Mouse (Mus musculus) neural tube, embryonic 12.5 days (tissue): Measurements from ENCODE around the gene Cend1. TPM values are rescaled to one million over a fixed set of nuclear protein-coding genes. Genes with fewer than 3 reads are reported as not detected.
"Not testable (repeated sequence)": the region's sequence is repeated elsewhere in the genome, so short reads cannot be mapped to it uniquely, and the experiment has no call there.

Experiments used
- ATAC-seq: fragments of 200-750 bp; cut with Nextera tagmentation; 2 replicates; pipeline ENCODE4 v1.8.0; 2017; ENCODE audit warnings: low read depth, mild to moderate bottlenecking, moderate TSS enrichment, moderate library complexity; ENCODE audit not compliant: low FRiP score
- H3K27ac ChIP-seq: fragments of 300-500 bp; sonication (generic); 2 replicates; pipeline ENCODE4 v1.5.1; 2016
- H3K27me3 ChIP-seq: fragments of 300-500 bp; sonication (generic); replicated peaks from 2 replicates; pipeline ENCODE4 v1.6.1; 2016; ENCODE audit warnings: mild to moderate bottlenecking
- H3K36me3 ChIP-seq: fragments of 300-500 bp; sonication (generic); 2 replicates; pipeline ENCODE4 v1.6.1; 2016; ENCODE audit warnings: mild to moderate bottlenecking
- H3K4me1 ChIP-seq: fragments of 300-500 bp; sonication (generic); 2 replicates; pipeline ENCODE4 v1.6.1; 2016
- H3K4me2 ChIP-seq: fragments of 300-500 bp; sonication (generic); replicated peaks from 2 replicates; pipeline ENCODE4 v1.6.1; 2016; ENCODE audit warnings: mild to moderate bottlenecking
- H3K4me3 ChIP-seq: fragments of 300-500 bp; sonication (generic); 2 replicates; pipeline ENCODE4 v1.5.1; 2016
- H3K9ac ChIP-seq: fragments of 300-500 bp; sonication (generic); 2 replicates; pipeline ENCODE4 v1.6.1; 2016; ENCODE audit warnings: mild to moderate bottlenecking
- H3K9me3 ChIP-seq: fragments of 300-500 bp; sonication (generic); 2 replicates; pipeline ENCODE4 v1.6.1; 2016; ENCODE audit warnings: mild to moderate bottlenecking
- WGBS: fragments of 180-500 bp; shearing (Covaris S2); methylation state at CpG from one replicate; pipeline ENCODE4 v1.1.7; 2016; 5-methylcytosine and 5-hydroxymethylcytosine counted together
- polyA plus RNA-seq: library from polyadenylated mRNA; unstranded; fragments of >200 nt; fragmentation: Nextera tagmentation; extraction: Ambion mirVana; gene quantifications from 2 replicates; pipeline ENCODE4 v1.2.1, GENCODE M21; 2016

Gene Cend1
- polyA plus RNA-seq, 1 experiment from 2014 or later = 55.1 TPM

DNA sequence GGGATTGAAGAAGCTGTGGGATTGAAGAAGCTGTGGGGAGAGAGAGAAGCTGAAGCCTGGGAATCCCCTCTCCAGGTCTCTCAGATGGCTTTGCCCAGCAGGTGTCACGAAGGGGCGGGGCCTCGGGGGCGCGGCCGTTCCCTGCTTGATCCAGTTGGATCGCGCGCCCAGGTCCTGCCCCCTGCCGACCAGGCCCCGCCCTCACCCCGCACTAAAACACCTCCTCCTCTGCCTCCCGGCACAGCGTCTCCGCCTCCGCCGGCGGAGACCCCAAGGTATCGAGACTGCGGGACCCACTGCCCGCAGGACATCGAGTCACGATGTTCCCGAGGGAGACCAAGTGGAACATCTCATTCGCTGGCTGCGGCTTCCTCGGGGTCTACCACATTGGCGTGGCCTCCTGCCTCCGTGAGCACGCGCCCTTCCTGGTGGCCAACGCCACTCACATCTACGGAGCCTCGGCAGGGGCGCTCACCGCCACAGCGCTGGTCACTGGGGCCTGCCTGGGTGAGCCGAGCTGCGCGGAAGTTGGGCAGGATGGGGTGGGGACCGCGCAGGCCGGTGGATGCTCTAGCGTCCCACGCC is 25.8 kb upstream of the Cend1 start, which contains the start of gene Pnpla2:
TSS of gene Pnpla2 (plus strand) at position 232 of the 585 bp plus-strand sequence.
- Histone ChIP-seq H3K4me3 (peak within 1 kb of the TSS; percentile 60), H3K27ac (no peak within 1 kb of the TSS), H3K9me3 (no peaks in the 10 kb centered on the region), H3K9ac (peak within 1 kb of the TSS; percentile 73), H3K36me3 (peaks cover 35% of the 10 kb centered on the region), H3K4me1 (peaks cover 17% of the 10 kb centered on the region), H3K4me2 (peak within 1 kb of the TSS; percentile 97), H3K27me3 (peaks cover 9% of the 10 kb centered on the region)
- WGBS = under 1% methylated on average over 45 of the region's 45 CpGs
- peak; percentile 78 for ATAC-seq

- Histone ChIP-seq H3K4me1 (peaks cover 22% of the 10 kb centered on the region), H3K4me3 (no peak overlapping the region), H3K27me3 (no peaks in the 10 kb centered on the region), H3K9ac (no peak overlapping the region), H3K36me3 (peaks cover 35% of the 10 kb centered on the region), H3K9me3 (no peaks in the 10 kb centered on the region), H3K4me2 (no peak overlapping the region), H3K27ac (no peak overlapping the region)
- no peak for ATAC-seq
- WGBS = 79% methylated on average over 2 of the region's 2 CpGs
These were observed 24.3 kb upstream of the Cend1 start for GRCm38 (mm10) chr7:141453636-141454035.

DNA sequence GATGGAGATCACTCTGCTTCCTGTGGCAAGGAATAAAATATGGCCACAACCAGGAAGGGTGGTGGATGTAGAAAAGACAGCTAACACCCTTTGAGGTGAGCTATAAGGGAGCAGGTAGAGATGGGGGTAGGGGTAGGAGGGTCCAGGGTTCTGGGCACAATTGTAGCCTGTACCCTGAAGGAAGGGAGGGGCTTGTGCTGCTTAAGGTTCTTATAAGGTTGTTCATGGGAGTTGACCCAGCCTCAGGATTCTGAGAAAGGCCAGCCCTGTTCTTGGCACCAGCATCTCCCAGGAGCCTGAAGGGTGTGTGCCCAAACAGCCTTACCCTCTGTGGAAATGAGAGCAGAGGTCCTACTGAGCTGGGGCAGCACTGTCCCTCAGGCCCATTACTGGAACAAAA is 22.6 kb upstream of the Cend1 start:
- no peak for ATAC-seq
- no peaks in the 10 kb centered on the region for H3K27me3 ChIP-seq
- no peaks in the 10 kb centered on the region for H3K9me3 ChIP-seq
- peaks cover 37% of the 10 kb centered on the region for H3K36me3 ChIP-seq
- no peak overlapping the region for H3K9ac ChIP-seq
- H3K4me1 ChIP-seq = peaks cover 29% of the 10 kb centered on the region
- no peak overlapping the region for H3K4me2 ChIP-seq
- H3K27ac ChIP-seq = no peak overlapping the region
- no peak overlapping the region for H3K4me3 ChIP-seq

GRCm38 (mm10) chr7:141447110-141447991 is 18.1 kb upstream of the Cend1 start, which contains the start of gene Rplp2:
Rplp2 (plus strand) TSS chr7:141447370.
- Histone ChIP-seq H3K36me3 (peaks cover 37% of the 10 kb centered on the region), H3K27me3 (no peaks in the 10 kb centered on the region)
- WGBS = under 1% methylated on average over 62 of the region's 63 CpGs

DNA sequence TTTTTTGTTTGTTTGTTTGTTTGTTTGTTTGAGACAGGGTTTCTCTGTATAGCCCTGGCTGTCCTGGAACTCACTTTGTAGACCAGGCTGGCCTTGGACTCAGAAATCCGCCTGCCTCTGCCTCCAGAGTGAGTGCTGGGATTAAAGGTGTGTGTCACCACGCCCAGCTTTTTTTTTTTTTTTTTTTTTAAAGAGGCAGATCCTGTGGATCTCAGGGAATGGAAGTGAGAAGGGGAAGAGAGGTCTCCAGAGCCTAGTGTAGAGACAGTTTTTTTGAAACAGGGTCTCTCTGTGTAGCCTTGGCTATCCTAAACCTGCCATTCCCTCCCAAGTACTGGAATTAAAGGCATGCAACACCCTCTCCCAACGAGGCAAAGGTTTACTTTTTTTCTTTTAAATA is 17.1 kb upstream of the Cend1 start:
- H3K9ac ChIP-seq = not testable (repeated sequence)
- 83% methylated on average over 3 of the region's 3 CpGs for WGBS
- H3K4me2 ChIP-seq = peak overlapping the region; percentile 78; the same call in 1 of the 2 replicates

More at GRCm38 (mm10) chr7:141447110-141447991, 18.1 kb upstream of the Cend1 start, which contains the start of gene Rplp2:
- H3K9ac ChIP-seq = peak within 1 kb of the TSS; percentile 89
- peaks cover 28% of the 10 kb centered on the region for H3K4me1 ChIP-seq
- peak within 1 kb of the TSS; percentile 78 for H3K4me2 ChIP-seq
- ATAC-seq = peak; percentile 89
- H3K27ac ChIP-seq = peak within 1 kb of the TSS; percentile 42; the same call in 1 of the 2 replicates
- H3K9me3 ChIP-seq = no peaks in the 10 kb centered on the region
- peak within 1 kb of the TSS; percentile 90 for H3K4me3 ChIP-seq

DNA sequence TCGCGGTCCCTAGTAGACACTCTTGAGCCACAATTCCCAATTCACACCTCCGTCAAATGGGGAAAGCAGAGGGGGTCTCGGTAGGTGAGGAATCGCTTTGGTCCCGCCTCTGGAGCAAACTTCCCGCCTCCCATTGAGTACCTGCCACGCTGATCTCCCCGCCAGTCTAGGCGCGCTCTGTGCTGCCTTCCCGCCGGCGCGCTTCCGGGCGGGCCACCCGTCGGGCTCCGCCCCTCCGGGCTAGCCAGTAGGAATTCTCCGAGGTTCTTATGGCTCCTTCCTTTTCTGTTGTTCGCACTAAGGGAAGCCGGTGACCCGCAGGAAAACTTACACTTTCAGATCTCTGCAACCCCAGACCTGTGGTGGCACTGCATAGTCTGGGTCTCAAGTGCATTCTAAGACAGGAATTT is 14.5 kb upstream of the Cend1 start, which contains the start of gene Pidd1:
TSS of gene Pidd1 (minus strand) at position 198 of the 410 bp plus-strand sequence.
- no peaks in the 10 kb centered on the region for H3K9me3 ChIP-seq
- peak within 1 kb of the TSS; percentile 78 for H3K4me2 ChIP-seq
- H3K27me3 ChIP-seq = no peaks in the 10 kb centered on the region
- under 1% methylated on average over 25 of the region's 25 CpGs for WGBS
- ATAC-seq = no peak; the same call in 1 of the 2 replicates
- H3K36me3 ChIP-seq = peaks cover 28% of the 10 kb centered on the region
- H3K9ac ChIP-seq = peak within 1 kb of the TSS; percentile 51
- no peak within 1 kb of the TSS for H3K27ac ChIP-seq
- peak within 1 kb of the TSS; percentile 33 for H3K4me3 ChIP-seq
- H3K4me1 ChIP-seq = peaks cover 32% of the 10 kb centered on the region

More for the DNA sequence above, 17.1 kb upstream of the Cend1 start:
- H3K4me1 ChIP-seq = peaks cover 35% of the 10 kb centered on the region
- H3K36me3 ChIP-seq = peaks cover 29% of the 10 kb centered on the region
- not testable (repeated sequence) for H3K27me3 ChIP-seq, H3K27ac ChIP-seq, ATAC-seq, H3K4me3 ChIP-seq, H3K9me3 ChIP-seq

DNA sequence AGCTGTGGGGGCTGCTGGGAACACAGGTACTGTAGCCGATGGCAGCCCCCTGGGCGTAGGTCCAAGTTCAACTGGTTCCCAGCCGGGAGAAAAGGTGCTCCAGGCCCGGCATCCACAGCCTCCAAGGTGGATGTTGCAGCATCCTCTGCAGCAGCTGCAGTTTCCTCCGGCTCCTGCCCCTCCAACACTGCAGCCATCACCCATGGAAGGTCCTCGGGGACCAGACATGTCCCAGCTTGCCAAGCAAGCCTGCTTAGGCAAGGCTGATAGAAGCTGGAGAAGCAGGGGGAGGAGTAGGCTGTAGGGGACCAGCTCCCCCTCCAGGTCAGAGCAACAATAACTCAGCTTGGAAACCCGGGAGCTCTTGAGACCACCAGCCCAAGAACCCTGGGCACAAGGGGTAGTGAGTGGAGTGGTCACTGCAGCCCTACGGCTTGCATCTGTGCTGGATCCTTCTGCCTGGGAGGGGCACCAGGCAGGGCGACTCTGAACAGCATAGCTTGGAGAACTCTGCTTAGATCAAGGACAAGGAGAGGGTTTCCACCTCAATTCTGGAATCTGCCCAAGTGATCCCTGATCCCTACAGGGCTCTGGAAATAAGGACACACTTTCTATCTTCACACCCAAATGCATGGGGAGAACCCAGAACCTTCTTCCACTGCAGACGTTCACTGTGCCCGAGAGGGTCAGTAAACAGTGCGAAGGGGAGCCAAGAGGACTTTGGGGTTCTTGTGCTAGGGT is 14.0 kb upstream of the Cend1 start:
- Histone ChIP-seq H3K27me3 (no peaks in the 10 kb centered on the region), H3K36me3 (peaks cover 29% of the 10 kb centered on the region), H3K4me2 (peak overlapping the region; percentile 78), H3K4me1 (peaks cover 26% of the 10 kb centered on the region), H3K27ac (no peak overlapping the region), H3K9me3 (no peaks in the 10 kb centered on the region), H3K4me3 (peak overlapping the region; percentile 33), H3K9ac (peak overlapping the region; percentile 51)
- WGBS = 24% methylated on average over 12 of the region's 12 CpGs
- no peak for ATAC-seq

DNA sequence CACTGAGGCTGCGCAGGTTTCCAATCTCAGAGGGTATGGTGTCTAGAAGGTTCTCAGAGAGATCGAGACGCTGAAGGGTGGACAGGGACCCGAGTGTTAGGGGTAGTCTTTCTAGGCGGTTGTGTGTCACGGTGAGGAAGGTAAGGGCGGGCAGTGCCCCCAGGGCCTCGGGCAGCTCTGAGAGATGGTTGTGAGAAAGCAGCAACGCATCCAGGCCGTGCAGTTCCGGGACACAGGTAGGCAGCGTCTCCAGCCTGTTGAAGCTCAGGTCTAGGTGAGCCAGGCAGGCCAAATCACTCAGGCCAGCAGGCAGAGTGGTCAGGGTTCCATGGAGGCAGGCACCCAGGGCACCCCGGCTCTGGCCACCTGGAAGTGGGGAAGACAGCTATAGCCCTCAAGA is 12.9 kb upstream of the Cend1 start:
- Histone ChIP-seq H3K4me3 (no peak overlapping the region), H3K4me2 (peak overlapping the region; percentile 78), H3K27ac (no peak overlapping the region), H3K36me3 (peaks cover 29% of the 10 kb centered on the region), H3K9me3 (no peaks in the 10 kb centered on the region), H3K4me1 (peaks cover 29% of the 10 kb centered on the region), H3K27me3 (no peaks in the 10 kb centered on the region), H3K9ac (peak overlapping the region; percentile 51)
- ATAC-seq = no peak
- WGBS = 95% methylated on average over 13 of the region's 13 CpGs

- no peak for ATAC-seq
- no peak overlapping the region for H3K4me3 ChIP-seq
- no peak overlapping the region; the same call in 1 of the 2 replicates for H3K4me2 ChIP-seq
- H3K4me1 ChIP-seq = peaks cover 36% of the 10 kb centered on the region
- no peaks in the 10 kb centered on the region for H3K9me3 ChIP-seq
- H3K27me3 ChIP-seq = no peaks in the 10 kb centered on the region
- WGBS = 90% methylated on average over 9 of the region's 9 CpGs
- H3K27ac ChIP-seq = no peak overlapping the region
- H3K9ac ChIP-seq = no peak overlapping the region
- peaks cover 29% of the 10 kb centered on the region for H3K36me3 ChIP-seq
These were observed 12.2 kb upstream of the Cend1 start for GRCm38 (mm10) chr7:141441460-141441859.

DNA sequence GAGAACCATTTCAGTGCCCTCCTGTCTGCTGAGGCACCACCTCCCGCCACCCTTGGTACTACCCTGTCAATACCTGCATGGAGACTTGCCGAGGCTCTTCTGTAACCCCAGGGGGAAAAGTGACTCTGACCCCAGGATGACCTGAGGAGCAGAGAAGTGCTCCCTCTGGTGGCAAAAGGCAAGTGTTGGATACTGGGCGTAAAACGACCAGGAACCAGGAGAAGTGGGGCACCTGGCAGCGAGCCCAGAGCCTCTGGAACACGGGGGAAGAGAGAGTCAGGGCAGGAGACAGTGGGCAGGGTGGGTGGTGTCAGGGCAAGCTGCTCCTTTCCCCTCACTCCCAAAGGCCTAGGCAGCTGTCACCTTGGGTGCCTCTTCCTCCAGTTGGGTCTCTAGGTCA is 11.3 kb upstream of the Cend1 start:
- H3K9me3 ChIP-seq = no peaks in the 10 kb centered on the region

GRCm38 (mm10) chr7:141439811-141440210 is 10.5 kb upstream of the Cend1 start:
- WGBS = 94% methylated on average over 11 of the region's 11 CpGs
- peaks cover 52% of the 10 kb centered on the region for H3K4me1 ChIP-seq
- ATAC-seq = no peak
- no peaks in the 10 kb centered on the region for H3K27me3 ChIP-seq
- no peak overlapping the region for H3K9ac ChIP-seq
- no peaks in the 10 kb centered on the region for H3K9me3 ChIP-seq
- H3K36me3 ChIP-seq = peaks cover 29% of the 10 kb centered on the region
- no peak overlapping the region for H3K27ac ChIP-seq
- H3K4me3 ChIP-seq = no peak overlapping the region
- no peak overlapping the region for H3K4me2 ChIP-seq

More for the DNA sequence above, 11.3 kb upstream of the Cend1 start:
- 31% methylated on average over 6 of the region's 6 CpGs for WGBS
- Histone ChIP-seq H3K4me1 (peaks cover 44% of the 10 kb centered on the region), H3K27me3 (no peaks in the 10 kb centered on the region), H3K4me3 (no peak overlapping the region), H3K27ac (no peak overlapping the region), H3K9ac (0 out of 2 replicates have a peak overlapping the region, but pooled peaks have one; percentile 26), H3K4me2 (no peak overlapping the region), H3K36me3 (peaks cover 29% of the 10 kb centered on the region)
- ATAC-seq = no peak
